Comparison of ENCODE assay signal across 8 mouse cellular contexts in genomic region chr14:30828635-30829460, GRCm38 (mm10). TPM values are rescaled to one million over a fixed set of nuclear protein-coding genes. Genes with fewer than 3 reads are reported as not detected.
DNase-seq lines count a peak whose midpoint lies in the region; ATAC-seq and TF ChIP-seq lines count a peak whose summit lies in the region.

No protein-coding gene starts in this region.

- H3K27me3 ChIP-seq in MEL (ENCODE audit: control insufficient read depth in 1 of 2, insufficient read depth in 2 of 2, low read length in 2 of 2) = no peaks in the 10 kb centered on the region
- no peaks in the 10 kb centered on the region for H3K27me3 ChIP-seq in intestine, embryonic 15.5 days (replicated peaks)
- H3K27me3 ChIP-seq in thymus, adult 2 months (ENCODE audit: control insufficient read depth, insufficient read depth, low read length) = no peaks in the 10 kb centered on the region
- no peaks in the 10 kb centered on the region for H3K27me3 ChIP-seq in forebrain, embryonic 15.5 days

- H3K4me2 ChIP-seq in intestine, embryonic 15.5 days (replicated peaks) = 0 out of 2 replicates have a peak overlapping the region, but pooled peaks have one; percentile 11
- H3K4me2 ChIP-seq in forebrain, embryonic 15.5 days (replicated peaks) = no peak overlapping the region

- no peak for TF ChIP-seq CTCF in MEL (IDR thresholded peaks at IDR 0.05 in 2 of 3, conservative IDR thresholded peaks at IDR 0.05 in 1 of 3; ENCODE audit: control insufficient read depth in 1 of 3, insufficient read depth in 1 of 3, low read depth in 2 of 3, low read length in 3 of 3, poor library complexity in 1 of 3, severe bottlenecking in 1 of 3)
- TF ChIP-seq CTCF in embryonic fibroblast, embryonic 13.5 days (IDR thresholded peaks at IDR 0.05; ENCODE audit: borderline replicate concordance, insufficient read depth, low read length) = no peak
- no peak for TF ChIP-seq CTCF in lung, adult 2 months (IDR thresholded peaks at IDR 0.05; ENCODE audit: insufficient read depth, low read length)
- TF ChIP-seq CTCF in thymus, adult 2 months (IDR thresholded peaks at IDR 0.05; ENCODE audit: borderline replicate concordance, control insufficient read depth, extremely low read depth, insufficient read depth, low read length, poor library complexity) = no peak

- no peak for TF ChIP-seq RAD21 in MEL (IDR thresholded peaks at IDR 0.05; ENCODE audit: low read depth, low read length)

- WGBS in intestine, embryonic 15.5 days = 56% methylated on average over 11 of the region's 11 CpGs
- 48% methylated on average over 11 of the region's 11 CpGs for WGBS in lung, adult 2 months
- 92% methylated on average over 11 of the region's 11 CpGs for WGBS in thymus, adult 2 months
- 86% methylated on average over 11 of the region's 11 CpGs for WGBS in forebrain, embryonic 15.5 days

- peak; percentile 78 to 79 for TF ChIP-seq EP300 in MEL (IDR thresholded peaks at IDR 0.05; ENCODE audit: low read depth in 1 of 2, low read length in 2 of 2)

- no peaks in the 10 kb centered on the region for H3K9me3 ChIP-seq in MEL (replicated peaks; ENCODE audit: insufficient read depth, low read length)
- H3K9me3 ChIP-seq in intestine, embryonic 15.5 days = no peaks in the 10 kb centered on the region
- H3K9me3 ChIP-seq in forebrain, embryonic 15.5 days = no peaks in the 10 kb centered on the region

- H3K79me2 ChIP-seq in MEL (ENCODE audit: control insufficient read depth, insufficient read depth, low read length, poor library complexity) = peaks cover 12% of the 10 kb centered on the region

- DNase-seq in MEL (ENCODE audit: low read depth, low spot score) = peak; percentile 81
- DNase-seq in lung, adult 2 months = peak; percentile 61
- no peak for DNase-seq in right cerebral cortex, postnatal 14 days
- no peak for DNase-seq in T-cell, adult 2 months (ENCODE audit: low spot score)
- no peak for DNase-seq in thymus, adult 2 months

- H3K9ac ChIP-seq in MEL (ENCODE audit: control insufficient read depth, low read depth, low read length, poor library complexity, severe bottlenecking) = peak overlapping the region; percentile 23
- H3K9ac ChIP-seq in intestine, embryonic 15.5 days = no peak overlapping the region
- H3K9ac ChIP-seq in forebrain, embryonic 15.5 days (replicated peaks) = no peak overlapping the region

- H3K27ac ChIP-seq in MEL (ENCODE audit: control insufficient read depth, low read depth, low read length) = peak overlapping the region; percentile 44
- H3K27ac ChIP-seq in embryonic fibroblast, embryonic 13.5 days (ENCODE audit: insufficient read depth, low read length) = 0 out of 2 replicates have a peak overlapping the region, but pooled peaks have one; percentile 4
- peak overlapping the region; percentile 36; the same call in 1 of the 2 replicates for H3K27ac ChIP-seq in intestine, embryonic 15.5 days
- no peak overlapping the region for H3K27ac ChIP-seq in thymus, adult 2 months (ENCODE audit: control insufficient read depth, insufficient read depth, low read length)
- H3K27ac ChIP-seq in forebrain, embryonic 15.5 days (replicated peaks) = no peak overlapping the region

- peaks cover 0 to 19% of the 10 kb centered on the region in 2 experiments; a peak in 2 of 4 replicates for H3K36me3 ChIP-seq in MEL (ENCODE audit: control insufficient read depth in 1 of 2, insufficient read depth in 2 of 2, low read length in 2 of 2)
- H3K36me3 ChIP-seq in intestine, embryonic 15.5 days = no peaks in the 10 kb centered on the region
- no peaks in the 10 kb centered on the region for H3K36me3 ChIP-seq in thymus, adult 2 months (ENCODE audit: control insufficient read depth, insufficient read depth, low read length)
- H3K36me3 ChIP-seq in forebrain, embryonic 15.5 days = no peaks in the 10 kb centered on the region

- TF ChIP-seq POLR2A in MEL (IDR thresholded peaks at IDR 0.05; ENCODE audit: control insufficient read depth in 1 of 2, insufficient read depth in 1 of 2, low read depth in 1 of 2, low read length in 2 of 2, poor library complexity in 1 of 2) = no peak
- TF ChIP-seq POLR2A in embryonic fibroblast, embryonic 13.5 days (IDR thresholded peaks at IDR 0.05; ENCODE audit: low read depth, low read length) = no peak
- no peak for TF ChIP-seq POLR2A in lung, adult 2 months (IDR thresholded peaks at IDR 0.05; ENCODE audit: borderline replicate concordance, extremely low read depth, low read depth, low read length)
- no peak for TF ChIP-seq POLR2A in thymus, adult 2 months (IDR thresholded peaks at IDR 0.05; ENCODE audit: control insufficient read depth, extremely low read depth, insufficient read depth, low read length, poor library complexity)

- no peak for ATAC-seq in intestine, embryonic 15.5 days
- ATAC-seq in forebrain, embryonic 15.5 days (replicated peaks) = no peak

- H3K4me3 ChIP-seq in MEL (ENCODE audit: control insufficient read depth in 1 of 2, insufficient read depth in 1 of 2, low read depth in 2 of 2, low read length in 2 of 2) = peak overlapping the region in 1 of 2 experiments; percentile 23; a peak in 1 of 4 replicates
- no peak overlapping the region for H3K4me3 ChIP-seq in embryonic fibroblast, embryonic 13.5 days (ENCODE audit: insufficient read depth, low read length)
- H3K4me3 ChIP-seq in intestine, embryonic 15.5 days (replicated peaks) = no peak overlapping the region
- no peak overlapping the region for H3K4me3 ChIP-seq in lung, adult 2 months (replicated peaks; ENCODE audit: extremely low read depth, low read depth, low read length)
- no peak overlapping the region for H3K4me3 ChIP-seq in thymus, adult 2 months (ENCODE audit: control insufficient read depth, insufficient read depth, low read length)
- no peak overlapping the region for H3K4me3 ChIP-seq in forebrain, embryonic 15.5 days

- H3K4me1 ChIP-seq in MEL (ENCODE audit: control insufficient read depth in 1 of 2, insufficient read depth in 2 of 2, low read length in 2 of 2) = peaks cover 14 to 26% of the 10 kb centered on the region in 2 experiments
- H3K4me1 ChIP-seq in embryonic fibroblast, embryonic 13.5 days (ENCODE audit: control insufficient read depth, insufficient read depth, low read length) = peaks cover 13% of the 10 kb centered on the region
- peaks cover 42% of the 10 kb centered on the region for H3K4me1 ChIP-seq in intestine, embryonic 15.5 days (replicated peaks)
- peaks cover 17% of the 10 kb centered on the region for H3K4me1 ChIP-seq in lung, adult 2 months (ENCODE audit: control insufficient read depth, insufficient read depth, low read length)
- peaks cover 10% of the 10 kb centered on the region for H3K4me1 ChIP-seq in thymus, adult 2 months (replicated peaks; ENCODE audit: control insufficient read depth, insufficient read depth, low read length)
- H3K4me1 ChIP-seq in forebrain, embryonic 15.5 days = peaks cover 22% of the 10 kb centered on the region

TF ChIP-seq in MEL, 35 proteins besides CTCF, POLR2A, EP300 and RAD21 (continues in another document):
- no peak for TF ChIP-seq POLR2AphosphoS2 (IDR thresholded peaks at IDR 0.05; ENCODE audit: low read length)
- TF ChIP-seq MYC (IDR thresholded peaks at IDR 0.05; ENCODE audit: low read depth, low read length) = no peak
- no peak for TF ChIP-seq RCOR1 (IDR thresholded peaks at IDR 0.05; ENCODE audit: low read depth, low read length)
- TF ChIP-seq USF2 (IDR thresholded peaks at IDR 0.05; ENCODE audit: borderline replicate concordance in 1 of 2, insufficient read depth in 1 of 2, low read depth in 1 of 2, low read length in 2 of 2) = no peak
- TF ChIP-seq UBTF (IDR thresholded peaks at IDR 0.05; ENCODE audit: borderline replicate concordance, insufficient read depth, low read depth, low read length) = no peak
- TF ChIP-seq GATA1 (IDR thresholded peaks at IDR 0.05; ENCODE audit: low read depth, low read length) = peak; percentile 65
- TF ChIP-seq MAX (IDR thresholded peaks at IDR 0.05; ENCODE audit: low read length) = peak; percentile 35; the same call in 1 of the 2 replicates
- no peak for TF ChIP-seq ZNF384 (IDR thresholded peaks at IDR 0.05; ENCODE audit: low read depth, low read length)
- no peak for TF ChIP-seq MXI1 (IDR thresholded peaks at IDR 0.05; ENCODE audit: low read depth, low read length)
- TF ChIP-seq ETS1 (IDR thresholded peaks at IDR 0.05; ENCODE audit: low read depth, low read length) = peak; percentile 39; the same call in 1 of the 2 replicates
- TF ChIP-seq ZMIZ1 (IDR thresholded peaks at IDR 0.05; ENCODE audit: low read depth, low read length) = no peak

RNA-seq across cellular contexts. Expression of gene Tmem110, which starts 3.5 kb away (rescaled TPM):
- 9.3 and 11.6 TPM in 2 replicates for total RNA-seq in MEL (2012; rRNA removed)
- 10 to 100 TPM in 1 of 2 experiments, not detected in 1; 21.0 TPM for polyA plus RNA-seq in MEL (2012; ENCODE audit: insufficient read depth in 1 of 2, insufficient read length in 2 of 2, low read depth in 1 of 2, low replicate concordance in 2 of 2, missing spikeins in 1 of 2)
- 17.4 and 24.8 TPM in 2 replicates for polyA plus RNA-seq in embryonic fibroblast, embryonic 13.5 days (2011; ENCODE audit: insufficient read length, low read depth, missing spikeins)
- 22.0 and 22.2 TPM in 2 replicates for polyA plus RNA-seq in intestine, embryonic 15.5 days (2015; fragmentation: Nextera tagmentation; extraction: Ambion mirVana)
- polyA plus RNA-seq in lung, adult 2 months (2012; rRNA removed) = 40.6 and 43.7 TPM in 2 replicates
- 20.1 and 27.6 TPM in 2 replicates for polyA plus RNA-seq in thymus, adult 2 months (2012; rRNA removed)
- 17.3 and 18.0 TPM in 2 replicates for polyA plus RNA-seq in forebrain, embryonic 15.5 days (2015; fragmentation: Nextera tagmentation; extraction: Ambion mirVana)

RNA-seq across cellular contexts. Expression of gene Mustn1, which starts 50.2 kb away (rescaled TPM):
- 0.08 and 0.16 TPM in 2 replicates for total RNA-seq in MEL (2012; rRNA removed)
- polyA plus RNA-seq in MEL (2012; ENCODE audit: insufficient read depth in 1 of 2, insufficient read length in 2 of 2, low read depth in 1 of 2, low replicate concordance in 2 of 2, missing spikeins in 1 of 2) = under 1 TPM in 1 of 2 experiments, not detected in 1; 0.22 TPM
- polyA plus RNA-seq in embryonic fibroblast, embryonic 13.5 days (2011; ENCODE audit: insufficient read length, low read depth, missing spikeins) = 2.9 and 4.9 TPM in 2 replicates
- 8.1 and 8.3 TPM in 2 replicates for polyA plus RNA-seq in intestine, embryonic 15.5 days (2015; fragmentation: Nextera tagmentation; extraction: Ambion mirVana)
- 44.8 and 50.3 TPM in 2 replicates for polyA plus RNA-seq in lung, adult 2 months (2012; rRNA removed)
- polyA plus RNA-seq in thymus, adult 2 months (2012; rRNA removed) = 3.1 TPM in 2 replicates
- 0.55 and 0.90 TPM in 2 replicates for polyA plus RNA-seq in forebrain, embryonic 15.5 days (2015; fragmentation: Nextera tagmentation; extraction: Ambion mirVana)

RNA-seq across cellular contexts. Expression of gene Itih4, which starts 57.4 kb away (rescaled TPM):
- not detected in 2 replicates for total RNA-seq in MEL (2012; rRNA removed)
- polyA plus RNA-seq in MEL (2012; ENCODE audit: insufficient read depth in 1 of 2, insufficient read length in 2 of 2, low read depth in 1 of 2, low replicate concordance in 2 of 2, missing spikeins in 1 of 2) = not detected
- 0.13 TPM in 1 of 2 replicates, not detected in the other for polyA plus RNA-seq in embryonic fibroblast, embryonic 13.5 days (2011; ENCODE audit: insufficient read length, low read depth, missing spikeins)
- polyA plus RNA-seq in intestine, embryonic 15.5 days (2015; fragmentation: Nextera tagmentation; extraction: Ambion mirVana) = 1.1 and 2.6 TPM in 2 replicates
- polyA plus RNA-seq in lung, adult 2 months (2012; rRNA removed) = 37.7 and 43.4 TPM in 2 replicates
- 1.4 and 3.6 TPM in 2 replicates for polyA plus RNA-seq in thymus, adult 2 months (2012; rRNA removed)
- 0.17 TPM in 1 of 2 replicates, not detected in the other for polyA plus RNA-seq in forebrain, embryonic 15.5 days (2015; fragmentation: Nextera tagmentation; extraction: Ambion mirVana)

Comparison
In these comparisons a context has a peak if more than half of its experiments do, and no peak if none do; other contexts are left out.
1. DNase-seq: peak in MEL (single experiment) and lung, adult 2 months (single experiment); none in right cerebral cortex, postnatal 14 days (single experiment), T-cell, adult 2 months (single experiment) and thymus, adult 2 months (single experiment).
2. H3K27ac ChIP-seq: peak in MEL (single experiment), embryonic fibroblast, embryonic 13.5 days (single experiment) and intestine, embryonic 15.5 days (single experiment); none in thymus, adult 2 months (single experiment) and forebrain, embryonic 15.5 days (single experiment).